Mouse (Mus musculus) layer of hippocampus, postnatal 14 days (tissue): ENCODE data around the gene Ugcg. TPM values are rescaled to one million over a fixed set of nuclear protein-coding genes. Genes with fewer than 3 reads are reported as not detected.

Experiments
- DNase-seq, 2 experiments: peaks; one replicate each; pipeline ENCODE4 v3.0.0; 2021 to 2022; ENCODE audit warnings: low spot score in 2 of 2, mixed read lengths in 1 of 2
- total RNA-seq, 2 experiments: library from RNA; stranded (reverse); gene quantifications; 2 replicates each; pipeline ENCODE4 v1.2.3; 2021

Gene Ugcg
- total RNA-seq, 2 experiments from 2014 or later: 78.2 to 78.4 TPM

DNA sequence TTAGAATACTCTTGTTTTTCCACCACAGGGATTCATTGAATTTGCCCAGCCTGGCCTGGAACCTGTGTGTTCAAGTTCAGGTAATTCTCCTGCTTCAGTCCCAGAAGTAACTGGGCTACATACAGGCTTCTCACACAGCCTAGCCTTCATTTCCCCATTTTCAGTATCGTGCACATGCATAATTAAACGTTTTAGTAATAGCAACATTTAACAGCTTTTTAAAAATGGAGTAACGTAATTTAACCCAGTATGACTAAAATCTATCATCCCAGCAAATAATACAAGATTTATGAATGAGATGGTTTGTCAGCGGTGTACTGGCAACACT is 619 bp upstream of the Ugcg start:
- DNase-seq: no peak

DNA sequence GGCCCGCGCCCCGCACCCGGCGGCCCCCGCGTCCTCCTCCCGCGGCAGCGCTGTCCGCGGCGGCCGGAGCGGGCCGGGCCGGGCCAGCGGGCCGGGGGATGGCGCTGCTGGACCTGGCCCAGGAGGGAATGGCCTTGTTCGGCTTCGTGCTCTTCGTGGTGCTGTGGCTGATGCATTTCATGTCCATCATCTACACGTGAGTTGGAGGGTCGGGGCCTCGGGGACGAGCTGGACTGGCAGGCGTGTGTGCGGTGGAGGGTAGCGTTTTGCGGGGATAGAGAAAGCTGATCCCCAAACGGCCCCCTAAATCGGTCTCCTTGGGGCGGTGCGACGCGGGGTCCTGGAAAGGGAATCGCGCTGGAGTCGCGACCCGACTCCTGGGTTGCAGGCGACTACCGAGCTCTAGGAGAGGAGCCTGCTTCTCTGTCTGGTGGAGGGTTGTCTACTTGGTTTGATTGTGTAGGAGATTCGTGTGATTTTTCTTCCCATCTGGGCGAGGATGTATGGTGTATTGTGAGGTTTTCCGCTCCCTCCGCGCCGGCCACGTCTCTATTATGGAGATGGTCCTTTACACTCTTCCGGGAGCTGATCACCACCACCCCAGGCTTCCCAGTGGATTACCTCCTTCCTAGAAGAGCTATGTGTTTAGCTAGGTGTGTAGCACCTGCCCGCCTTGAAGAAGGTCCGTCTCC is 635 bp downstream of the Ugcg start:
- DNase-seq: peak; percentile 25 to 48

DNA sequence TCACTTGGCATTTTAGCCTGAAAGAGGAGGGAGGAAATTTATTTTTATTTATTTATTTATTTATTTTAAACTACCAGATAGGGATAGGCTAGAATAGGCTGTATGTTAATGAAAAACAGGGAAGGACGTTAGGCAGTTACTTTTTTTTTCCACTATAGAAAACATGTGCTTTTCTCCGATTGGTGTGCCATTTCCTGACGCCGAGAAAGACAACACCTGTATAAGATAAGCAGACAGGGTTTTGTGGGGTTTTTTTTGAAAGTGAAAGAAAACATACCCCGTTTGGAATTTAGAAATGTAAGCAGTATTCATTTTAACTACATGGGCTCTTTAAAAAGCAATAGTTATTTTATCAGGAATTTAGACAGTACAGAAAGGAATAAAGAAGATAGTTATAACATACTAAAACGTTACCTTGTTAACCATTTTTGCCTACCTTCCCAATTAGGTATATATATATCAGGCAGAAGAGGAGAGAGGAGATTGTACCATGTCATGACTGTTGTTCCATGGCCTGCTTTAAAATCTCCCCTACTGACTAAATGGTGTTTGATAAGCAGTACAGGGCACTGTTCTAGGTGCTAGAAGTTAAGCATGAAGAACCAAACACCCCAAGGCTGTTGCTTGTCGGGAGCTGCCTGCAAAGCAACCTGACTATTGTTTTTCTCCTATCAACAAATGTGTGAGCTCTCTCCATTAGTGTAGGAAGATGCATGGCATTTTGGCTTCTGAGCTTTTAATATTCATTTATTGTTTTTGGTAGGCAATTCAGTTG is 1.8 kb downstream of the Ugcg start:
- DNase-seq: no peak

DNA sequence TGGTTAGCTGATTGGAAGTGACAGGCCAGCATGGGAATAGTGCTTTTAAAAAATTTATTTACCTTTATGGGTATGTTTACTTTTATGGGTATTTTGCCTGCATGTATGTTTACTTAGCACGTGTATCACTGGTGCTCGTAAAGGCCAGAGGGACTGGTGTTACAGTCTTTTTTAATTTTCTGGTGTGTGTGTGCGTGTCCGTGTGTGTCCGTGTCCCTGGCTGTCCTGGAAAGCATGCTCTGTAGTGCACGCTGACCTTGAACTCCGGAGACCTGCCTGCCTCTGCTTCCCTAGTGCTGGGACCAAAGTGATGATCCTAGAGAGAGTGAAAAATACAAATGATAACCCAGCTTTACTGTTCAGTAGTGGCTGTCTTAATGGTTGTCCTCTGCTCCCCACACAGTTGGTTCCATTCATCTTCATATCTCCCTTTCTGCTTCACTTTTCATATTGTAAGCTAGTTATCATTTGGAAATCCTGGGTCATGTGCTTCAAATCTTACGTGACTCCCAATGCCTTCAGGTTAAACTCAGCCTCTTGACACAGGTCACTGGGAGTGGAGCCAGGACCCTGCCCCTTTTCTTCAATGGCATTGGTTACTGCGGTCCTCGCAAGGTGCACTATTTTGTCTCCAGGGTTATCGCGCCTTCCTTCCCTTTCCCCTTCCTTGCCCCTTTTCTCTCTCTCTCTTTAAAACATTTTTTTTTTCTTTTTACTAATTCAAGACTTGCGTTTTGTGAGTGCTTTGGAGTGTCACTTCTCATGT is 5.9 kb downstream of the Ugcg start:
- no peak for DNase-seq

DNA sequence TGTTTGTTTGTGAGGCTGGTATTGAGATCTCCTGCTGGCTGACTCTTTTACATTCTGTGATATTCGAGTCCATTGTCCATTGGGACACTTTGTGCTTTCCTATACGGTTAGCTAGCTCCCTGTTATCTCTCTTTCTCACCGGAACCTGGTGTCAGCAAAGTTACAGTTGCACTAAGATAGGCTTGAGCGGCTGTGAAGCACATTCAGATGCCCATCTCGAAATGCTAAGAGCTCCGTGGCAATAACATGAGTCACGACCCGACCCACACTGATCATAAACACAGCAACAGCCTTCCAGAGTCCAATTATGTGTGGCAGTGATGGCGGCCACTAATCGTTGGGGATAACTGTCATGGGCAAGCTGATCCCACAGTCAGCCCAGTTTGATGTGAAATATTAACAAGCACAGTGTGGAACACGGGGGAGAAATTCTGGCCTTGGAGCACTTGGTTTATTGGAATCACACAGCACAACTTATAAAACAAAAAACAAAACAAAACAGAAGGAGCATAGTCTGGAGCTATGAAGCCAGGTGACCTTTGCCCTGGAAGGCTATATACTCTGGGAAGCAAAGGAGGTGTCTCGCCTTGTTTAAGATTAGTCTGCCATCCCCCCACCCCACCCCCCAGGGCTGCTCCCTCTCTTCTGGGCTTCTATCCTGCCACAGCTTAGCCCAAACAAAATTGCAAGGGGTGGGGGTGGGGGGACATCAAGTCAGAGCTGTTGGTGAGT is 7.5 kb downstream of the Ugcg start:
- no peak for DNase-seq

DNA sequence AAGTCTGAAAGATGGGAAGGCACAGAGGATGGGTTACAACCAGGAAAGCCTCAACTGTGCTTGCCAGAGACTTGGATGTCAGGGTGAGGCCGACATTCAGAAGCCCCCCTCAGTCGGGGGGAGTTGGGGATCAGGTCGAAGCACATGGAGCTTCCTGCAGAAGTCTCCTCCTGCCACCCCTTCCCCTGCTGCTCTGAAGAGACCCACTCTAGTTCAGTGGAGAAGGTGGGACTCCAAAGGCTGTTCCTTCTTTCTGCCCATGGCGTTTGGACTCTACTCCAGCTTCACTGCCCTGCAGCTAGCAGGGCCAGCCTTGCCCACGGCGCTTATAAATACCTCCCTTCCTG is 8.0 kb downstream of the Ugcg start:
- DNase-seq: no peak

DNA sequence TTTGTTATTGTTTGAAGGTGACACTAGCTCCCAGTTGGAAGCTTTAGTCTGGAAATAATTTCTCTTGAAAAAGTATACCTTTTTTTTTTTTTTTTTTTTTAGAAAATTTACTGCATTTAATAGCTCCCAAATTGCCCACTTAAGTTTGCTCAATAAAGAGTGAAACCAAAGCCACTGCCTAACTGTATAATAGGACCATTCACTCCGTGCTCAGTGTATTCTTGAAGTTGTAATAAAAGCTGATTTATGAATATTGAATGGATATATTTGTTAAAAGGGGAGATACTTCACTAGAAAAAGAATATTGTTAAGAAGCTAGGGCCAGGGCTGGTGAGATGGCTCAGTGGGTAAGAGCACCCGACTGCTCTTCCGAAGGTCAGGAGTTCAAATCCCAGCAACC is 8.4 kb downstream of the Ugcg start:
- DNase-seq: no peak

DNA sequence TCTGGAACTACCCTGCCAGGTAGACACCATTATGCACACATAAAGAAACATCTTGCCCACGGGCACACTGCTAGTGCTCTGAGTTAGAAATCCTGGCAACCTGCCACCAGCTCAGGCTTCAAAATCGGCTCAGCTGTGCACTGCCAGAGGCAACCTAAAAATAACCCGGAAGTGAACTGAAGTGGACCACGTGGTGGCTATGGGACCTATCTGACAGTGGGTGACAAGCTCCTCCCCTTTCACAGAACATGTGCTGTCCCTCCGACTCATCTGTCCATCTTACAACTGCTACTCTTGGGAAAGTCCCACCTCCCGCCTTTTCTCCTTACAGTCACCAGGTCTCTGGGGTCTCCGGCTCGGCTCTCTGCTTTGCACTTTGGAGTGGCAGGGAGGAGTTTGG is 10.3 kb downstream of the Ugcg start:
- DNase-seq: peak in 1 of 2 experiments; percentile 22

DNA sequence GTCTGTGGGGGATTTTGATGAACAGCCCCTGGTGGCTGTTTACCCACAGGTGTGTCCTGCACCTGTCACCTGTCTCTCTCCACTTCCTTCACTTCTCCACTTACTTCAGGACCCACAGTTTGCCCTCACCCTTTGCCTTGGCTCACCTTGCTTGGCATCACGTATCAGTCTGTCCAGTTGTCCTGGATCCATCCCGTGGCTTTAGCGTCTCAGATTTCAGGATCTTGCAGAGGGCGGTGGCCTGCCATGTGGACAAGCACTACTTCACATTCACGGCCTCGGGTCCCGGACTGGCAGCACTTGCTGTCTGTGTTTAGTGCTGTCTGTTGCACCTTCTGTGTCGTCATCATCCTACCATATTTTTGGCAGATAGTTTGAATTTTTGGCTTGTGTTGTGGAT is 10.7 kb downstream of the Ugcg start:
- no peak for DNase-seq

DNA sequence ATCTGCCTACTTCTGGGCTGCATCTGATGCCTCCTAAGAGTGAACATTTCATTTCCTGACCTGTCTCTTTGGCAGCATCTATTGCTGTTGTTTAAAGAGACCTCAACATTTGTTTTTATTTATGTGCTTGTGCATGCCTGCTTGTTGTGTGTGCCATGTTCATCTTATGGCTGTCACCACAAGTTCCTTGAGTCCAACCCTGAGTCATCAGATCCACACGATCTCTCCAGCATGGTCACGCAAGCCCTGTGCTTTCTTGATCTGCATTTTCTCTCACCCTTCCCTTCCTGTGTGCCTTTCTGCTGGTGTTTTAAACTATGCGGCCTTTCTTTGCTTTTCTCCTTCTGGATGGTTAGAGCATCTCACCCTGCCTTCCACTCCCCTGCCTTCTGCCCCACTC is 11.6 kb downstream of the Ugcg start:
- DNase-seq: no peak

DNA sequence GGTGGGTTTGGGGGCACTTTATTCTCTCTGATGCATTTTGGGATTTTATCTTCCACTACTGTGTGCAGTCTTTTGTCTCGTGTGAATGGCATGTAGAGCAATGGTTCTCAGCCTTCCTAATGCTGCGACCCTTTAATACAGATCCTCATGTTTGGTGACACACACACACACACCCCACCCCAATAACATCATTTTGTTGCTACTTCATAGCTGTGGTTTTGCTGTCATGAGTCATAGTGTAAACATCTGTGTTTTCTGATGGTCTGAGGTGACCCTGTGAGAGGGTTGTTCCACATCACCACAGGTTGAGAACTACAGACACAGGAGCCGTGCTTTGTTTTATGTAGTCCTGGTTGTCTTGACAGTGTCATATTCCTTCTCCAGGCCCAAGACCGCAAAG is 15.6 kb downstream of the Ugcg start:
- no peak for DNase-seq

DNA sequence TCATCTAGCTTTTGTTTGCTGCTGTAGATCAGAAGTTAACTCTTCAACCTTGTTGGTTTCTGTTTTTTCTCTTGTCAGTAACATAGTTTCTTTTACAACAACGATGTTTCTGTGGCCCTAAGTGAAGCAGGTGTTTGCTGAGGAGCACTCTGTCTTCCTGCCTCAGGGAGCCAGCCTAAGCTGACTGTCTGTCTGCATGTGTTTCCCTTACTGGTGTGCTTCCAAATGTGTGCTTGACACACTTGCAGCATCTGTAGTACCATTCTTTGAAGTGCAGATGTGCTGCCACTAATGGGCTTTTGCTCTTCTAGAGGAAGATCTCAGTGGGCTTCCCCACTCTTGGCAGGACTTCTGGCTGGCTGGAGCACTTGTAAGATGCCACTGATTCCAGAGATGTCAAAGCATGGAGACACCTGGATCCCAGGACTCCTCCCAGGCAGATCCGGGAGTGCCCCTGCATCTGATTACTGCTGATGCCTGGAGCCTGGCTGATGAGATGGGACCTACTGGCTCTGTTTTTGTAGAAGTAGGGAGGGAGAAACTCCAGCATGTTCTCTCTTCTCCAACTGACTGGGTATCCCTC is 16.8 kb downstream of the Ugcg start:
- no peak for DNase-seq

DNA sequence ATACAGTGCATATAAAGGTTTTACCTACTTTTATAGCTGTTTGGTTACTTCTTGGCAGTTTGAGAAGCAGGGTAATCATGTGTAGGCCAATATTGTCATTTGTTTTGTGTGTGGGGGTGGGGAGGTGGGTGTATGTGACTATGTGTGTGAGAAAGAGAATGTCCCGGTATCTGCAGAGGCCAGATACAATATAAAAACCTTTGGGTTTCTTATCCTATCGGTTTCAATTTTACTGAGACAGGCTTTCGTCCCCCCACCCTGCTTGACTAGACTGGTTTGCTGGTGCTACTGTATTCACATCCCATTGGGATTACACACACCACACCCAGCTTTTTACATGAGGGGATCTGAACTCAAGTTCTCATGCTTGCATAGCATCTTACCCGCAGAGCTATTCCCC is 17.5 kb downstream of the Ugcg start:
- DNase-seq: no peak

DNA sequence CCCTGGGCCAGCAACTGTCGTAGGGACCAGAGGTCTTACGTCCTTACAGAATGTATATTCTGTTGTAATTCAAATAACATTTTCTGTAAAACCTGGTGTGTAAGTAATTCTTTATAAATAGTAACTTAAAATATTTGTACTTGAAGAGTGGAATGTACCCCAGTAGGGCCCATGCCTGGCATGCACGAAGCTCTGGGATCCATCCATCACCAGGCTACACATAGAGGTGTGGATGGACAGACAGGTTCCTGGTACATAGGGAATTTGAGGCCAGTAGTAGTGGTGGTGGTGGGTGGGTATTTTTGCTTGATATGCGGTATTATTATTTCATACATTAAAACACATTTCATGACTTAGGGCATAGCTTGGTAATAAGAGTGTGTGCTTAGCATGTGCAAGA is 19.6 kb downstream of the Ugcg start:
- no peak for DNase-seq

DNA sequence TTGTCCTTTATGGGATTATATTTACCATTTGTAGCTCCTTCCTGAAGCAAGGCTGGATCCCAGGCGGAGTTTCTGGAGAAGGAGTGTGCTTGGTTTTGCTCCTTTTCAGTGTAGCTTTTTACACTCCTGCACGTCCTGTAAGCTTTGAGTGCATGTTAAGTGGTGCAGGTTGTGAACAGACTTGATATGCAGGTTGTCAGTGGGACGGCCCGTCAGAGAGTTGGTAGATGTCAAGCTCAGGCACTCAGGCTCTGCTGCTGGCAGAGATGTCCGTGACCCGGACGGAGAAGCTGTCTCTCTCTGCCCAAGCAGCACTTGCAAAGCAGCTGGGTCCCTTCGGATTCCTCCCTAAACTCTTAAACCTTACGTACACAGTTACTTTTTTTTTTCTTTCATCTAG is 22.1 kb downstream of the Ugcg start:
- no peak for DNase-seq

DNA sequence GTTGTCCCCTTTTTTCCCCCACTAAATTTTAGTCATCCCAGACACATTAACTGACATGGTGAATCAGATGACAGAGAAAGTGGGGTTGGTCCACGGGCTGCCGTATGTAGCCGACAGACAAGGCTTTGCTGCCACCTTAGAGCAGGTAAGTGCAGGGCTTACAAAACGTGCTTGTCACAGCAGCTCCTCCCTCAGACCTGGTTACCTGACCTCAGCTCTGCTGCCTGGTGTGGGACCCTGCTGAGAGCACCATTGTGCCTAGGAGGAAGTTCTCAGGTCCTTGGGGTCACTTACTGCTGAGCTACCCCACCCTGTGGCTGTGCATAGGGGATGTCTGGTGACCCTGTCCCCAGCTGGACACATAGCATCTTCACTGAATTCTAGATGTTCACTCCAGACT is 24.8 kb downstream of the Ugcg start:
- no peak for DNase-seq

DNA sequence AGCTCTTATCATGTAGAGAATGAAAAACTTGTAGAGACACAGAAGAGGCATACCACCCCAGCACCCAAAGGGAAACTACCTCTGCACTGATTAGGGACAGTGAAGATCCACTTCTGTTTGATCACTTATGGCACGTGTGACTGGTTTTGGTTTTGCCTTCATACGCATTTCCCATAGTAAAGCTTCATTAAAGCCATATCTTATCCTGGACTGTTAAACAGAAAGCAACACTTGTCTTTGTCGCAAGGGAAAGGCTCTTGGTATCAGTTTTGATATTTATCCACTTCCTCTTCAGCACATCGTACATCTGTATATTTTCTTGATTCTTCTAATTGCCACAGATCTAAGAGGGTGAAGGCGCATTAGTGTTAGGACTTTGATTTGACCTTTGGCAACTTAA is 25.6 kb downstream of the Ugcg start:
- no peak for DNase-seq

DNA sequence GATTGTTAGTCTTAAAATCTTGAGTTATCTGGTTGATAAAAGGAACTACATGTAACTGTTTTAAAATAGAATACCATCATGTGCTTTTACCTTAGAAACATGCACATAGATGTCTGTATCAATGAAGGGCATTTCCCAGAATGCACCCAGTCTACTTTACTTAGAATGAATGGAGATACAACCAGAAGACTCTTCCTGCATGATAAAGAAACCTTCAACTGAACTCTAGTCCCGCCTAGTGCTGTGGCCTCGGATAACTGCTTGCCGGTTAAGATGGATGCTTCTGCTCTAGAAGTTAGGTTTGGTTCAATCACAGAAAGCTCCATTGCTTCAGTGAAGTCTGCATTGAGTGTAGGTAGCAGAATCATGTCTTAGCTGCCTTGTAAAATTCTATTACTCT is 26.5 kb downstream of the Ugcg start:
- DNase-seq: no peak

DNA sequence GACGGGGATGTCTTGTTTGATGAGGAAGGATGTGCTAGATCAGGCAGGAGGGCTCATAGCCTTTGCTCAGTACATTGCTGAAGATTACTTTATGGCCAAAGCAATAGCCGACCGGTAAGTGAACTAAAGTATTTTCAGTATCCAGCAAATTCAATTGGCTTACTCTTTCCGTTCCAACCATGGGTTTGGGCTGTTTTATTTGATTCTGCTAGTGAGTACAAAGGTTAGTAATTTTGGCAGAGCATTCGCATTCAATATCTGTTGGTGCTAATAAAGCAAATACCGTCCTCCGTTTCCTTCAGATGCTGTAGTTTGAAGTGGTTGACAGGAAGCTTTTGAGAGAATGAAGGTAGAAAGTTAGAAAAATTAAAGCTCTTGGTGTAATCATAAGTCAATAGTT is 28.0 kb downstream of the Ugcg start:
- no peak for DNase-seq

DNA sequence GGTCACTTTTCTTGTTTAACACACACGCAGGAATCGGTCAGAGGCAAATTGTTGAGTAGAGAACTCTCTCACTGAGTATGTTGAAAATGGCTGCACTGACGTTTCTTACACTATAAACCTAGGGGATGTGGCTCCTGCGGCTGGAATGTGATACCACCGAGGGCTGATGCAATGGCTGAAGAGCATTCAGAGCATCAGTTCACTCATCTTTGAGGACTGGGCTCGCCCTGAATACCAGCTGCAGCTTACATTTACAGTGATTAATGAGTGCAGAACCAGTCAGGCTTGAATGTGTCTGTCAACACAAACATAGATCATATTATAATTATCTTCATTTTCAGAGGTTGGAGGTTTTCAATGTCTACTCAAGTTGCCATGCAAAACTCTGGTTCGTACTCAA is 29.1 kb downstream of the Ugcg start:
- DNase-seq: no peak

DNA sequence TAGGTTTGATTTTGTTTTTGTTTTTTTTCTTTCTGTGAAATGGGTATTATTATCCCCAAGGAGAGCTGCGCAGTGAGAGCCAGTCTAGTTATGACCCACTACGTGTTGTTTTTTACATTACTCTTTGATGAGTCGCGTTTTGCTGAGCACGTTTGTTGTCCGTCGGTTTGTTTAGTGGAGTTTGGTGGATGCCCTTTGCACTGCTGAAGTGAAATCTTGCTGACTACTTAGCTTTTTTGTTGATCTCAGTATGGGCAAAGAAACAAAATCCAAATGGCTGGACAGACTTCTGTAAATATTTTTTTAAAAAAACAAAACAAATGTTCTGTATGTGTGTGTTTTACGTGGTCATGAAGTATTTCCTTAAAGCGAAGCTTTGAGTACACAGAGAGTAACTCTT is 33.2 kb downstream of the Ugcg start:
- no peak for DNase-seq
